Mouse (Mus musculus) E14TG2a.4 (cell line): Measurements from ENCODE around the gene Nav1.

Source experiments
- CTCF ChIP-seq: conservative IDR thresholded peaks from 2 replicates; pipeline ENCODE4 v1.5.1; 2014; ENCODE audit warnings: low read length
- NANOG ChIP-seq: IDR thresholded peaks from 2 replicates; pipeline ENCODE4 v1.6.1; 2014; ENCODE audit warnings: borderline replicate concordance, low read length, mixed read lengths
- POU5F1 ChIP-seq: IDR thresholded peaks from 2 replicates; pipeline ENCODE4 v1.6.1; 2014; ENCODE audit warnings: low read length, borderline replicate concordance

- TF ChIP-seq CTCF, result no peak
- no peak for TF ChIP-seq POU5F1
- no peak for TF ChIP-seq NANOG
Measured at GRCm38 (mm10) chr1:135502750-135503149, 104.3 kb downstream of the Nav1 start.
